Mouse (Mus musculus) liver, postnatal 0 days (tissue): ENCODE measurements at regions not wholly inside any gene's neighbourhood (a gene's known extent, or its start where the extent isn't known, plus 50 kb on each side); places are given as distances from the start of the nearest gene placed in this dataset.

ENCODE experiments used
- ATAC-seq: fragments of 200-750 bp; cut with Nextera tagmentation; 2 replicates; pipeline ENCODE4 v1.8.0; 2017; ENCODE audit warnings: mild to moderate bottlenecking, moderate library complexity
- DNase-seq: peaks from one replicate; pipeline ENCODE4 v3.0.0-alpha.2; 2016
- H3K27ac ChIP-seq: fragments of 300-500 bp; sonication (generic); 2 replicates; pipeline ENCODE4 v1.5.1; 2014; ENCODE audit warnings: antibody characterized with exemption, moderate library complexity, mild to moderate bottlenecking, low read depth
- H3K27me3 ChIP-seq: fragments of 300-500 bp; sonication (generic); 2 replicates; pipeline ENCODE4 v1.6.1; 2014; ENCODE audit warnings: low read length, control low read depth, mixed read lengths; ENCODE audit not compliant: insufficient read depth
- H3K36me3 ChIP-seq: fragments of 300-500 bp; sonication (generic); replicated peaks from 2 replicates; pipeline ENCODE4 v1.6.1; 2014; ENCODE audit warnings: mild to moderate bottlenecking, control low read depth, low read length, moderate library complexity, mixed read lengths; ENCODE audit not compliant: insufficient read depth
- H3K4me1 ChIP-seq: fragments of 300-500 bp; sonication (generic); 2 replicates; pipeline ENCODE4 v1.6.1; 2014; ENCODE audit warnings: antibody characterized with exemption, mild to moderate bottlenecking, control low read depth; ENCODE audit not compliant: insufficient read depth
- H3K4me2 ChIP-seq: fragments of 300-500 bp; sonication (generic); 2 replicates; pipeline ENCODE4 v1.6.1; 2014; ENCODE audit warnings: low read depth, mild to moderate bottlenecking, low read length, moderate library complexity, mixed read lengths
- H3K4me3 ChIP-seq: fragments of 300-500 bp; sonication (generic); 2 replicates; pipeline ENCODE4 v1.5.1; 2014; ENCODE audit warnings: low read depth, low read length
- H3K9ac ChIP-seq: fragments of 300-500 bp; sonication (generic); replicated peaks from 2 replicates; pipeline ENCODE4 v1.6.1; 2014; ENCODE audit warnings: mild to moderate bottlenecking, moderate library complexity
- H3K9me3 ChIP-seq: fragments of 300-500 bp; sonication (generic); 2 replicates; pipeline ENCODE4 v1.6.1; 2016; ENCODE audit warnings: mild to moderate bottlenecking, control low read depth, low read length, mixed read lengths
- CTCF ChIP-seq: sonication (generic); IDR thresholded peaks from 2 replicates; pipeline ENCODE4 v1.5.1; 2016; ENCODE audit warnings: antibody characterized with exemption, low read depth
- EP300 ChIP-seq: IDR thresholded peaks from 2 replicates; pipeline ENCODE4 v1.6.1; 2016; ENCODE audit warnings: antibody characterized with exemption, low read depth, mild to moderate bottlenecking
- WGBS: fragments of 180-500 bp; shearing (Covaris S2); extraction: QIAGEN DNeasy Blood & Tissue Kit; methylation state at CpG from one replicate; pipeline ENCODE4 v1.1.7; 2014; ENCODE audit not compliant: insufficient replicate concordance; 5-methylcytosine and 5-hydroxymethylcytosine counted together

- H3K4me1 ChIP-seq, result no peaks in the 10 kb centered on the region
- H3K9ac ChIP-seq, result no peak overlapping the region
- ATAC-seq (no peak), DNase-seq (no peak)
- no peak overlapping the region for H3K27ac ChIP-seq
- TF ChIP-seq CTCF (no peak), EP300 (no peak)
- H3K27me3 ChIP-seq, result no peaks in the 10 kb centered on the region
- H3K9me3 ChIP-seq, result no peaks in the 10 kb centered on the region
- 65% methylated on average over 1 of the region's 1 CpGs for WGBS
- H3K36me3 ChIP-seq, result no peaks in the 10 kb centered on the region
- no peak overlapping the region for H3K4me3 ChIP-seq
- H3K4me2 ChIP-seq, result no peak overlapping the region
Observed at GRCm38 (mm10) chr4:12662683-12663082, 490.9 kb upstream of the Fam92a start.

GRCm38 (mm10) chr4:12659084-12659483, 487.3 kb upstream of the Fam92a start:
- Histone ChIP-seq H3K27me3 (no peaks in the 10 kb centered on the region), H3K9me3 (no peaks in the 10 kb centered on the region), H3K4me2 (no peak overlapping the region), H3K36me3 (no peaks in the 10 kb centered on the region), H3K4me3 (no peak overlapping the region), H3K9ac (no peak overlapping the region), H3K4me1 (no peaks in the 10 kb centered on the region), H3K27ac (no peak overlapping the region)
- WGBS, result 59% methylated on average over 1 of the region's 1 CpGs
- no peak for DNase-seq
- TF ChIP-seq CTCF (no peak), EP300 (no peak)
- ATAC-seq, result no peak

GRCm38 (mm10) chr4:12658594-12658993, 486.8 kb upstream of the Fam92a start:
- TF ChIP-seq CTCF (no peak), EP300 (no peak)
- no peak for DNase-seq
- 64% methylated on average over 6 of the region's 6 CpGs for WGBS
- Histone ChIP-seq H3K36me3 (no peaks in the 10 kb centered on the region), H3K9me3 (no peaks in the 10 kb centered on the region), H3K27ac (no peak overlapping the region), H3K4me2 (no peak overlapping the region), H3K4me3 (no peak overlapping the region), H3K27me3 (no peaks in the 10 kb centered on the region), H3K9ac (no peak overlapping the region), H3K4me1 (no peaks in the 10 kb centered on the region)
- no peak for ATAC-seq

GRCm38 (mm10) chr4:12657820-12658219, 486.0 kb upstream of the Fam92a start:
- Histone ChIP-seq H3K9me3 (no peaks in the 10 kb centered on the region), H3K4me2 (no peak overlapping the region), H3K4me3 (no peak overlapping the region), H3K9ac (no peak overlapping the region), H3K27me3 (no peaks in the 10 kb centered on the region), H3K36me3 (no peaks in the 10 kb centered on the region), H3K27ac (no peak overlapping the region), H3K4me1 (no peaks in the 10 kb centered on the region)
- ATAC-seq (no peak), DNase-seq (no peak)
- TF ChIP-seq CTCF (no peak), EP300 (no peak)
- 71% methylated on average over 1 of the region's 1 CpGs for WGBS

- ATAC-seq (no peak), DNase-seq (no peak)
- H3K9me3 ChIP-seq, result no peaks in the 10 kb centered on the region
- no peak overlapping the region for H3K27ac ChIP-seq
- no peak for TF ChIP-seq EP300
- TF ChIP-seq CTCF, result no peak
- no peaks in the 10 kb centered on the region for H3K4me1 ChIP-seq
- no peak overlapping the region for H3K4me3 ChIP-seq
- WGBS, result 77% methylated on average over 6 of the region's 6 CpGs
- no peaks in the 10 kb centered on the region for H3K27me3 ChIP-seq
- no peak overlapping the region for H3K4me2 ChIP-seq
- H3K36me3 ChIP-seq, result no peaks in the 10 kb centered on the region
- no peak overlapping the region for H3K9ac ChIP-seq
Observed at GRCm38 (mm10) chr4:12656924-12657603, 485.2 kb upstream of the Fam92a start.

GRCm38 (mm10) chr4:12655457-12656228, 483.8 kb upstream of the Fam92a start:
- no peaks in the 10 kb centered on the region for H3K9me3 ChIP-seq
- ATAC-seq (no peak), DNase-seq (no peak)
- no peaks in the 10 kb centered on the region for H3K4me1 ChIP-seq
- peak overlapping the region; percentile 56 for H3K4me2 ChIP-seq
- H3K27me3 ChIP-seq, result no peaks in the 10 kb centered on the region
- no peak overlapping the region for H3K4me3 ChIP-seq
- no peaks in the 10 kb centered on the region for H3K36me3 ChIP-seq
- no peak for TF ChIP-seq EP300
- WGBS, result 34% methylated on average over 13 of the region's 13 CpGs
- no peak overlapping the region for H3K9ac ChIP-seq
- H3K27ac ChIP-seq, result no peak overlapping the region
